Mouse (Mus musculus) hindlimb bud, embryonic 11.5 days (tissue): ENCODE data around the gene Tsen15.

Experiments
- DNase-seq: peaks from one replicate; pipeline ENCODE4 v3.0.0-alpha.2; 2012; ENCODE audit warnings: low read depth, low spot score; ENCODE audit errors: extremely low spot score

The Tsen15 gene

DNA sequence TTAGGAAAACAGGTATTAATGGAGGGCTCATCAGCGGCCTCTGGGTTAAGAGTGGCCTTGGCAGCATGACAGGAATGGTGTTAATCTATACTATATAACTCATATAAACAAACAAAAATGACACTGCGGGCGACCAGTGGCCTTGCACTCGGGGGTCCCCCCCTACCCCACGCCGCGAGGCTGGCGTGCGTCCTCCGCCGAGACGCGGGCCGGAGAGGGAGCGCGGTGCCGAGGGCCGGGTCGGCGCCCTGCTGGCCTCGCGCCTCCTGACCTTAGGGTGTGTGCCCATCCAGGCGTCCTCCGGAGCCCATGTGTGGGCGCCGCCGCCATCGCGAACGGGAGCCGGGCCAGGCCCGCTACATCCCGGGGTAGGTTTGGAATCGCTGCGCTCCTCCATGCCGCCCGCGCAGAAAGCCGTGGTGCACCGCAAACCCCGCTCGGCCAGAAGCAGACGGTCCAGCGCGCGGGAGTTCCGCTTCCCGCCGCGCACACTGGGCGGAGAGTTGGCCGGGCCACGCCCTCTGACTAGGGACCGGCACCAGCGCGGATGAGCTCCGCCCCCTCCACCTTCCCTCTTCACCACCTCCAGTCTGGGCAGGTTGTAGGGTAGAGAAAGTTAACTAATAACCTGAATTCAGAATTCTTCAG, at the start of gene Tsen15:
Tsen15 (minus strand) TSS at position 501 of the 648 bp plus-strand sequence.
- no peak for DNase-seq

DNA sequence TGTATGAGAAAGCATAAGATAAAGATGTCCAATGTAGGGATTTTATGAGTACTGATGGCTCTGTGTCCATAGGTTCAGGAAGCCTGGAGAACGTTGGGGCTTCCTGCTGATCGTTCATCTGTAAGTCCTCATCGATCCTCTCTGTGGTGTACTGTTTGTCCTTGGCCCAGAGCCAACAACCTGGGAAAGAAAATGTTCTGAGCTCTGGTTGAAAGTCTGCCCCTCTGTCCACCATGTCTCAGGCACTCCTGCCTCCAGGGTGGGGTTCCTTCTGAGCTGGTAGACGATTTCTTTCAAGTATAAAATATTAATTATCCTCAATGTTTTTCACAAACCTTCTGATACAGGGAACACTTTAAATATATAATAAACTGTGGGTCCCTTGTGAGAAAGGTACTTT, 47.7 kb upstream of the Tsen15 start:
- no peak for DNase-seq

DNA sequence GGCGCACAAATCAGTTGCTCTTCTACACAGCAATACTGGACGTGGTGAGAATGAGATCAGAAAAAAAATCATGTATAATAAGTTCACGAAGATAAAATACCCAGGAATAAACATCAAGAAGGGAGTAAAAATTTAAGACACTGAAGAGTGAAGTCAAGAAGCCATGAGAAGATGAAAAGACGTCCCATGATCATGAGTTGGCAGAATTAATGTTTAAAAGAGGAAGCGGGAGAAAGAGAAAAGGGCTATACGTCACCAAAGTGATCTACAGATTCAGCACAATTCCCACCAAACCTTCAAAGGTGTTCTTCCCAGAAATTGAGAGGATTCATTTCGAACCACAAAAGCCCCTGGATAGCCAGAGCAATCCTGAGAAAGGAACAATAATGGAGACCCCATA, 43.3 kb upstream of the Tsen15 start:
- no peak for DNase-seq

DNA sequence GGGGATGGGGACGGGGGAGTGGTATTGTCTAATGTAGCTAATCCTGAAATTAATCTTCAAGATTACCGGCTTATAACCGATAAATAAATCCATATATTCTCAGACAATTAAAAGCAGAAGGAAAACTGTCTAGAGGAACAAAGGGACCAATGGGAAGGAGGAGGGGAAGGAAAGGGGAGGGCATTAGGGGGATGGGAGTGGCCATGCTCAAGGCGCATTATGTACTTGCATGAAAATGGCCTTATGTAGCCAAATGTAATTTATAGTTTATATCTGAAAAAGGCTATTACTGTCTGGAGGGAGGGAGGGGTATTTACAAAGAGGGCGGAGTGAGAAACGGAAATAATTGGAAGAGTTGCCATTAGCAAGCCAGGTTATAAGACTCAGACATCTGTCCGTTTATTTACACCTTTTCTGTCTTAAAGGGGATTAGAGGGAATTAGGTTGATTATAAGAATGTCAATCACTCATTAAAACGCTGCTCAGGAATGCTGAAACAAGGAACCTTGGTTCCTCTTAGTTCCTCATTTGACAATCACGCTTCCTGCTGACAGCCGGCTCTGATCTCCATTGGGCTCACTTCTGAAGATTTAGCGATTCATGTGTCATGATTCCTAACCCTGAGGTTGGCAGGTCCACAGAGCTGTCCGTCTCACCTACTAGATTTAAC, 41.6 kb upstream of the Tsen15 start:
- DNase-seq, result no peak

DNA sequence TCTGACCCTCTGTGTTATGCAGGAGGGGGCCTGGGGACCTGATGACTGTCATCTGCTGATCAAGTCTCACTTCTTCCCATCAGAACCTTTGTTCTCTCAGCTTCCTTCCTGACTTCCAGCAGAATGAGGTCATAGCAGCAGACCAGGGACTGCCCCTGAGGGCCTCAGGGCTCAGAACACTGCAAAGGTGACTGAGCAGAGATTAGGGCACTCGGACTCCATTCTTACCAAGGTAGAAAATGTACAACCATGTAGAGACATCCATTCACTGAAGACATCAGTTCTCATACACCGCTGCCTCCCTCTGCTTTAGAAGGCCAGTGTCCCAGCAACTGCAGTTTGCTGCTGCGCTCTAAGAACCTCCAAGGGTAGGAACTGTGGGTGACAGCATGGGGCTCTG, 36.6 kb upstream of the Tsen15 start:
- no peak for DNase-seq

DNA sequence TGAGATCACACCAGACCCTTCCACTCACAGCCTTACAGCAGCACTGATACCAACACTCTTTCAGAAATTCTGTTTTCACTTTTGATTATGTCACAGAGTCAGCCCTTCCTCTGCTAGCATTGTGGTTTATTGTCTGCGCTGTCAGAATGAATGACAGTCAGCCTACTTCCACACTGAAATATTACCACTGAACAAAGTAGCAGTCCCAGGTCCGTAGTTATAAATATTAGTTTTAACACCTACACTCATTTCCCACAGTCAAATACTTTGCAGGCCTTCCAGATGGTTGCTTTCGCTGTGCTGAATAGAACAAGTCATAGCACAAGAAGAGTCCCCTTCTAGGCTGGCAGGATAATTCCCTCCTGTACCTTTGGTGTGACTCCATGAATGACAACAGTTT, 35.8 kb upstream of the Tsen15 start:
- DNase-seq, result no peak

DNA sequence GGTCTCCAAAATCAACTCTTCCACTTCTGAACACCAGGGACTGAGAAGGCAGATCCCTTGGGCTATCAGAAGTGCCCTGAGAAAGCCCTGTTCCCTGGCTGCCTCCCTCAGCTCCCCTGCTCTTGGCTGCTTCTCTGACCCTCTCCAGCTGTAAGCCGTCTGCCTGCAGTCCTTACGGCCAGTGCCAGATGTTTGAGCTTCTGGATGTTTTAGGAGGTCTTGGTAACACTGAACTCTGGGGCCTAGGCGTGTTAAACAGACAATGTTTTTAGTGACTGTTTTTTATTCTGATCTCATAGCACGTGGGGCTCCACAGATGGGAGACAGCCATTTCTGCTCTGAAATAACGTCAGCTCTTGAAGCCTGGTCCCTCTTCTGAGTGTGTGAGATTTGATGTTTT, 31.1 kb upstream of the Tsen15 start:
- DNase-seq, result no peak

DNA sequence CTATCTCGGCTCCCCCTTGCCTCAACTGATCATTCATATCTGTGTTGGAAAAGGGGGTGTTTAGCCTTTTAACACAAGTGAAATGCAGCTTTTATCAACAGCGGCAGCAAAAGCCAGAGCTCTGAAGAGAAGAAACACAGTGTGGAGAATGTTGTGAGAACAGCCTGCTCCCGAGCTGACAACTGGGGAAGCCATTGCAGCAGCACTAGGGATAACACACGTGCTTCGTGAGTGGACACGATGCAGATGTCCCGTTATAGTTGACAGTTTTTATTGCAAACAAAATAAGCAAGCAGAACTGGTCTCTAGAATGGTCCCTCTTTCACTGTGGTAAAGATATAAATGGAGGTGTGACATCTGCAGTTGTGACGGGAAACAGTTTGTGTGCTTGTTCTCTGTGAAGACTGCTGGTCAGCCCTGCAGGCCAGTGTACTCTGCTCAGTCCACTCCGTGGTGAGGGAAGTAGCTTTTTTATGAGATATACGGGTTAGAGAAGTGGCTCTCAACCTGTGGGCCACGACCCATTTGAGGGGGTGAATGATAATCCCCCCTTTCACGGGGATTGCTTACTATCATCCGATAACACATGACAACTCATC, 29.9 kb upstream of the Tsen15 start:
- no peak for DNase-seq

DNA sequence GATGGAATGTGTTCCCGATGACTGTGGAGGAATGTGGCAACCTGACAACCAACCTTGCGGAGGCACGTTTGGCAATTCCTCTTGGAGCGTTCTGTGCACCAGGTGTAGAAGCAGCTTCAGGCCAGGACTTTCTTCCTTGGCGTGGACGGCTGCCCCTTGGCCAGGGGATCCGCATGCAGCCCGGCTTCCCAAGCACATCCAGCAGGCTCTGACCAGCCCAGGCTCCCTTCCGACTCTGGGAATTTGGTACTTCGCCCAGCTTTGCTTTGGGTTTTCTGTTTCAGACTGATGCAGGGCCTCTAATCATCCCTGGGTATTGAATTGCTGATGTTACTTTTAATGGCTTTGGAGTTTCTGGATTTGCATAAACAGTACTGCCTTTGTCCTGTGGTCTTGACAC, 28.0 kb upstream of the Tsen15 start:
- DNase-seq, result no peak

DNA sequence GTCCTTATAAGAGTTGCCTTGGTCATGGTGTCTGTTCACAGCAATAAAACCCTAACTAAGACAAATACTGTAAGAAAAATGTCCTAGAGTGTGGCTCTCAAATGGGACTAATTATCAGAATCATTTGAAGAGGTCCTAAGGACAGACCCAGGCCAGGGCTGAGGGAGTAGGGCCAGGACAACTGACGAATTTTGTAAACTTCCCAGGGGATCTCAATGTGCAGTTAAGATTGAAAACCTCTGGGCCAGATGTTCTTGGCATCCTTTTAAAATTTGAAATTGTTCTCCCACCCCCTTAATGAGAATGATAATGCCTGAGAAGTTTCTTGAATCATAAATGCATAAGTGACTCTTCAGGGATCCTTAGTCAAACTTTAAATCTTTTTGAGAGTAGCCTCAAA, 27.5 kb upstream of the Tsen15 start:
- DNase-seq, result no peak

DNA sequence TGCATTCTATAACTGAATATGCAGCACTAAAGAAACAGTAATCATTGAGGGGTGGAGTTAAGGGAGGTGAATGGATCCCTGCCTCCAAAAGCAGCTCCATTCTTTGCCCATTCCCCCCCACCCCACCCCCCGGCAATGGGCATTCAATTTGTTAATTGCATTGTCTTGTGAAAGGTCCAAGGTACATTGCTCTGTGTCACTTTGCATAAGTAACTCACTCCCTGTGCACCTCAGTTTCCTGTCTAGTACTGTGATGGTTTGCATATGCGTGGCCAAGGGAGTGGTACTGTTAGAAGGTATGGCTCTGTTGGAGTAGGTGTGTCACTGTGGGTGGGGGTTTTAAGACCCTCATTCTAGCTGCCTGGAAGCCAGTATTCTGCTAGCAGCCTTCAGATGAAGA, 26.6 kb upstream of the Tsen15 start:
- DNase-seq, result no peak

DNA sequence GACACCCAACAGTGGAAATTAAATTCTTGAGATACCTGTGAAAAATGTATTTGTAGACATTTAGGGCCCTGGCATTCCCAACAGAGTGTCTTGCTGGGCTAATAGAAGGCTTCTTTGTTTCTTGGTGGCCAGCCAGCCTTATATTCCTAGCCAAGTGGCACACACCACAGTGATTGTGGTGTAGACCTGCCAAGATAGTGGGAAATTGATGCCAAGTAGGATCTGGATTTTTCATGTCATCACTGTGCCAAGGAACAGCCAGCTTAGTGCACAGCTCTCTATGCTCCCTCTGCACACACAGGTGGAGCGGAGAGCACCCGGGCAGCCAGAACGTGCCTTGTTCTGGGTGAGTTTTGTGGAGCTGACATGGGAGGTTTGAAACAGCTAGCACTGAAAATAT, 24.2 kb upstream of the Tsen15 start:
- no peak for DNase-seq

DNA sequence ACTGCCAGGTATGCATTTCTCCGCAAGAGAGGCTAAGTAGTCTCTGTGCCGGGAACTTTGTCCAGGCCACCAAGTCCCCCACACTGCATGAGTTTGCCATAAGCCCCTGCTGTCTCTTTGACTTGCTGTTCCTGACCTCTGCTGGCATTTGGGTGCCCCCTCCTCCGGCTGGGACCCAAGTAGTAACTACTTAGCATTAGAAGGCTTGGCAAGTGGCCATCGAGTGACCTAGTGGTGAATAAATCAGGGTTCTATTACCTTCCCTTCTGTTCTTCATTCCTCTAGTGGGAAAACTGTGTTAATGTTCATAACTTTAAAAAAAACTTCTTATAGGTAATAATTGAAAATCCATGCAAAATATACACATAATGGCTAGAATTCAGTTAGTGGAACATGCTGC, 22.9 kb upstream of the Tsen15 start:
- no peak for DNase-seq

DNA sequence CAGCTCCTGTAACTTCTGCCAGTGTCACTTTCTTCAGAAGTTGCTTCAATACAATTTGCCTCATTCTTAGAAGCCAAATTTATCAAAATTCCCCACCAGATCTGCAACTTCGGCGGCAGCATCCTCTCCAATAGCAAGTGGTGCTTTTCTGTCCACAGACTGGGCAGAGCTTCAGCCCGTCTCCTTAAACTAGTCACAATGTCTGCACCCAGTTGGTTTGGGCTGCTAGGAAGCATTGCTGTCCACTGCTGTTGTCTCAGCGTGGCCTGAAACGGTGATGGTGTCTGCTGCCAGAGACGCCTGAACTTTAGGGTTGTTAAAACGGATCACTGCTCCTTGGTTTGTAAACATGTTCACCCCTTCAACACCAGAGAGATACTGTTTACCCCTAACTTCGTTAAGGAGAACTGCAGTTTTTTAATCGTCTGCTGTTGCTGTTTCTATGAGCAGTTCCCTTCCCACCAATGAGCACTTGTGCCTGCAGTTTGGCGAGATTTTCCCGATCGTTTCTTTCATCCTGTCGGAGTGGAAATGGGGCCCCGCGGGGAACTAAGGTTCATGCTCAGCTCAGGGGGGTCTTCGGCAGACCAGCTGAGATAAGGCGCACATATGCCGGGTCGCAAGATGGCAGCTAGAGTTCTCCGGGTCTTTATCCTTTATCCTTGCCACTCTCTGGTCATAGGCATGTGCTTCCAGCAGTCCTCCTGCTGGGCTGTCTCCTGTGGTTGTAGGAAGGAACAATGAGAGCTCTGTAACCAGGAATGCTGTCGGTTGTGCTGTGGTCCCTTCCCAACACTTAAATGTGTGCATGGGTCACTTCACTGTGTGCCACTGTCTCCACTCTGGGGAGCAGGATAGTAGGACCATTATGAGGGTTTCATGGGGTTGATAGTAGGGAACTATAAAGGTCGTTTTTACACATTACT, 20.8 kb upstream of the Tsen15 start:
- no peak for DNase-seq

DNA sequence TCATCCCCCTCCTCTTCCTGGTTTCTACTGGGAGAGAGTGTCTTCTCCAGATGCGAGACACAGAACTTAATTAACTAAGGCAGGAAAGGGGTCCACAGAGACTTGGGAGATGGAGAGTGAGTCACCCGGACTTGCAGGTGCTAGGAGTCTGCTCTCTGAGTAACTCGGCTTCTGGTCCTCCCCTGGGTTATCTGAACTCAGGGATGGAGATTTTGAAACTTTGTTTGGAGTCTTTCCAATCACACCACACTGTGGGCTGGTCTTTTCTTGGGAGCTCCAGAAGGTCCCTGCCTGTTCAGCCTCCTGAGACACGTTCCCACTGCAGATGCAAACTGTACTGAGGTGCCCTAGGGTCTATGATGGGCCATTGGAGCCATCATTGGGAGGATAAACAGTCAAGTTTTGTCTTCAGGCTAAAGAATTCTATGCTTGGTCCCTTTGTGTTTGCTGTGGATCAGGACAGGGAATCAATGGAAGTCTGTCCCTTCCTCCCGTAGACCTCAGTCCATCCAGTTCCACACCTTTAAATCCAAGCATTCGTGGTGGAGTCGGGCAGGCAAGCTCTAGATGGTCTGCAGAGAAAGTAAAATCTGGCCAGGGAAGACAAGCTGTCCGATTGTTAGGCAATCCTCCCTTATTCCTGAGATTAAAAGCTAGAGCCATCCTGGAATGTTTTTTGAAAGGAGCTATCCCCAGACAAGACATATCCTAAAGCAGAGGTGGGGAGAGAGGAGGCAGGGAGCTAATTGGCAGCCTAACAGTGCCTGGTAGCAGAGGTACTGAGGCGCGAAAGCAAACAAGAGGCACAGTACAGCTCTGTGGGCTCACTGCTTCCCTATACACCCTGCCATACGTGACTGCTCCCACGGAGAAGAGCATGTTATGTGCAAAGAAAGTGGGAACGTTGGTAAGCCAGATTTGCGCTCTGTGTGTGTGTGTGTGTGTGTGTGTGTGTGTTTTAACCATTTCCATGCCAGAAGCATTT, 14.4 kb upstream of the Tsen15 start:
- DNase-seq, result no peak

DNA sequence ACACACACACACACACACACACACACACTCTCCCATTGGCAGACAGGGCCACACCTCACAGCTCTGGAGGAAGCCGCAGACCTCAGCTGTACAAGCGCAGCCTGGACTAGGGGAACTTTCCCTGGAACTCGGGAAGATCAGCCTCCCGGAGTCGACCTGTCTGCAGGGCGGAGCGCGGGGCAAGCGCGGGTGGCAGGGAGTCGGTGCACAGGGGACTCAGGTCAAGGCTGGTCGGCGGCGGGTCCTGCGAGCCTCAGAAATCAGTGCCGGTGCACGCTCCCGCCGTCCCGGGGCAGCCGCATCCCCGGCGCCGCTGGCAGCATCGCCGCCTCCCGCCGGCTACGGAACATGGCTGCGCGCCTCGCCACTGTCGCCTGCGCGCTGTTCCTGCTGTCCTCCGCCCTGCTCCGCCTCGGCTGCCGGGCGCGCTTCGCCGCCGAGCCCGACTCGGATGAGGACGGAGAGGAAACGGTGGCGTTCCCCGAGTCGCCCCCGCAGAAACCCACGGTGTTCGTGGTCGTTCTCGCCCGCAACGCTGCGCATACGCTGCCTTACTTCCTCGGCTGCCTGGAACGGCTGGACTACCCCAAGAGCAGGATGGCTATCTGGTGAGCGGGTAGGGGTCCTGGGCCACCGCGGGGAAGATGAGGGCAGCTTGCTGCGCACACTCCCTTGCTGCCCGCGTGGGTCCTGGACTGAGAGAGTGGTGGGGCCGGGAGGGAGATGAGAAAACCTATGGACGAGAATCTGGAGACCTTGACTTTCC, 13.5 kb upstream of the Tsen15 start, which contains the start of gene Colgalt2:
Colgalt2 (plus strand) TSS at position 41 of the 766 bp plus-strand sequence.
- DNase-seq, result no peak

DNA sequence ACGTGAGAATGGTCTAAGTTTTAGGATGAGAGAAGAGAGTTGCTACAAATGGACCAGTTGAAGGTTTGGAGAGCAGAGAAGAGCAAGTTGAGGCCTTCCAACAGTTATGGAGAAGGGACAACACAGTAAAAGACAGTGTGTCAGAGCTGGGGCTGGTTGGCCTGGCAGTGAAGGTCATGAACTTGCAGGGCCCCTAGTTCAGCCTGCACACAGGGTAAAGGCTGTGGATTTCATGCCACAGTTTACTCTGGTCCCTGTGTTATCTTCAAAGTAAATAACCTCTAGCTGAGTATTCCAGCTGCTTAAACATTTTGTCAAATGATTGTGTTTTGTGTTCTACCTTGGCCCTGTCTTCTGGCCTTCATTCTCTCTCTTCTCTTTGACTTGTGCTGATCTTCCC, 12.2 kb upstream of the Tsen15 start:
- no peak for DNase-seq

DNA sequence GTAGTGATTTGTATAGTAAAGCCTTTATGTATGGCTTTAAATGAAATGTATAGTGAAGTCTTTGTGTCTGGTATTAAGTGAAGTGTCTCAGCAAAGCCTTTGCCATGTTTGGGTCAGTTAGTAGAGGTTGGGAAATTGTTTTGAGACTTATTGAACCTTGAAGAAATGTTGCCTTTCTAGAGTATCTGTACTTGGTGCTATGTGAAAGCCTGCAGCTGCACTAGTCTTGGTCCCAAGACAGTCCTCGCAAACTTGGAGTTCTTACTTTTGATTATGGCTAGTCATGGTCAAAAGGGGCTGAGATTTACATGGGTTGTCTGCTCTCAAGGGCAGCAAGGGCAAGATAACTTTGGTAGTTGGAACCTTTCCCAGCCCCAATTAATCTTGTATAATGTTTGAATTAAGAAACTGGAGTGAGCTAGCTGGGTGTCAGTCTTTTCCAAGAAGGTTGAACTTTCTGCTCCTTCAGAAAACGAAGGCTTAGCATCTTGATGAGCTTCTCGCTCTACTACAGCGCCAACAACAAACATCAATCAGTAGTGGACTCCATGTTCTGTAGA, 8.5 kb upstream of the Tsen15 start:
- no peak for DNase-seq

DNA sequence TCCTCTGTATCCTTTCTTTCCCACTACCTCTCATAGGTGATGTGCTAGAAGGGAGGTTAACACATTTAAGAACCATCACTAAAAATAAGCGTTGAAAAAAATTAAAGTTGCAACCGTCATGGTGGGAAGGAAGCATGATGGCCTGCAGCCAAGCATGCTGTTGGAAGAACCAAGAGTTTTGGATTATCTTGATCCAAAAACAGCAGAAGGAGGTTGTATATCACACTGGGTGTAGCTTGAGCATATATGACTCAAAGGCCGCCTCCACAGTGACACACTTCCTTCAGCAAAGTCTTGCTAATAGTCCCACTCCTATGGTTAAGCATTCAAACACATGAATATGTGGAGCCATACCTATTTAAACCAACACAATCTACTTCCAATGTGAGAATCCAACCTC, 7.6 kb upstream of the Tsen15 start:
- DNase-seq, result no peak
